Mouse (Mus musculus) retina, adult 2 months (tissue): Measurements from ENCODE around the gene Ugt1a5.

Experiments used
- DNase-seq: peaks from one replicate; pipeline ENCODE4 v3.0.0-alpha.2; 2012; ENCODE audit warnings: low read depth, low spot score

Gene Ugt1a5

GRCm38 (mm10) chr1:88240072-88240471, 74.3 kb downstream of the Ugt1a5 start:
- no peak for DNase-seq

DNA sequence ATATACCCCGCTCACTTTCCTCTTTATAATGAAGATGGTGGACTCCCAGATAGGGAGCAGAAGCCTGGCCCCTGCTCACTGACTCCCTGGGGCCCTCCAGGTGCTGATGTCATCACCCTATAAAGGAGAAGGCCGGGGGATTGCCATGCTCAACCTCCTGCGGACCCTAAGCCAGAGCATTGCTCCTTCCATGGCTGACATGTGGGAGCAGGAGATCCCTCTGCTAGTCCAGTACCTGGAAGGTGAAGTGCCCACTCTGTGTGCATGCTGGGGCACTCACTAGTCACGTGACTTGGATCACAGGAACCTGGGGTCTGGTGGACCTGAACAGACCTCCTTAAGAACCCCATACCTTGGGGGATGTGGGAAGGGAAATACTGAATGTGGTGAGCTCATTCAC, 74.8 kb downstream of the Ugt1a5 start:
- no peak for DNase-seq

DNA sequence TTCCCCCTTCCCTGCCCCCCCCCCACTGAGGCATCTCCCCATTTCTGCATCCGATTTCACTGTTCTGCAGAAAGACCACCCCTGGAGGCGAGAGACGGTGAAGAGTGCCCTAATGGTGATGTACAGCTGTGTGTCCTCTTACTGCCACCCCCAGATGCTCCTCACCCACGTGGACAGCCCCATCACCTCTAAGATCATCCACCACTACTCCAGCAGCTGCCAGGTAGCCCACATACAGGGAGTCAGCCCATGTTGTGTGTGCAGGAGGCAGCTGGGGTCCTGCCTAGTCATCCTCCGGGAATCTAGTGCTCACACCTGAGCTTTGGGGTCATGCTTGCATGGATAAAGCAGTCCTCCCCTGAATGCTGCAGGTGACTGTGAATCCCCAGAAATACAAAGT, 78.0 kb downstream of the Ugt1a5 start:
- no peak for DNase-seq

GRCm38 (mm10) chr1:88245881-88246280, 80.1 kb downstream of the Ugt1a5 start:
- no peak for DNase-seq

DNA sequence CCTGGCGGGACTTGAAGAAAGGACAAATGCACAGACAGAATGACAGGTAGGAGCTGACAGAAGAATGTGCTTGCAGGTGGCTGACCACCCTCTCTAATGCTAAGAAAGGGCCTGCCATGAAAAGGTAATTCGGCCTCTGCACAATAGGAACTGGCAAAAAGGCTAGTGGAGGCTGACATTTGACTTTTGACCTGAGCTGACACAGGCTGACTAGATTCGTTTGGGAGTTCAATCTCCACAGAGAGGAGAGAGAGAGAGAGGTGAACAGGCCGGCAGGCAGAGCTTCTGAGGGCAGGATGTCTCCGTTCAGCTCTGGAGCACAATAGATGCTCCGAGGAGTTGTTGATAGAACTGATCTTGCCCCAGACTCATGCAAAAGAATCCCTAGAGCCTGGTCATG, 80.6 kb downstream of the Ugt1a5 start:
- DNase-seq = no peak

DNA sequence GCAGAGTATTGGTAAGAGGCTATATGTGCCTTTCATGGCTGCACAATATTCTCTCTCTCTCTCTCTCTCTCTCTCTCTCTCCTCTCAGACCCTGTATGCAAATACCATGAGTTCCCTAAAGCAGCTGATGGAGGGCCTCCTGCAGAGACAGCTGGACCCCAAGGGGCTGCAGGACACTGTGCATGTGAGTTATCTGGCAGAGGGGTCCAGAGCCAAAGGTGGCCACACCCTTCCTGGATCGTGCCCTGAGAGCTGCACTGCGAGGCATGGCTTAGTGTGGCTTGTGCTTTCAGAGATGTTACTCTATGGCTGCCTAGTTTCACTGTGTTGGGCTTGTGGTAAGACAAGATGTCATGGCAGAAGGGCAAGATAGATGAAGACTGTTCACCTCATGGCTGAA, 81.8 kb downstream of the Ugt1a5 start:
- DNase-seq = no peak

GRCm38 (mm10) chr1:88248658-88249057, 82.8 kb downstream of the Ugt1a5 start:
- DNase-seq = no peak

GRCm38 (mm10) chr1:88249596-88249995, 83.8 kb downstream of the Ugt1a5 start:
- DNase-seq = no peak

DNA sequence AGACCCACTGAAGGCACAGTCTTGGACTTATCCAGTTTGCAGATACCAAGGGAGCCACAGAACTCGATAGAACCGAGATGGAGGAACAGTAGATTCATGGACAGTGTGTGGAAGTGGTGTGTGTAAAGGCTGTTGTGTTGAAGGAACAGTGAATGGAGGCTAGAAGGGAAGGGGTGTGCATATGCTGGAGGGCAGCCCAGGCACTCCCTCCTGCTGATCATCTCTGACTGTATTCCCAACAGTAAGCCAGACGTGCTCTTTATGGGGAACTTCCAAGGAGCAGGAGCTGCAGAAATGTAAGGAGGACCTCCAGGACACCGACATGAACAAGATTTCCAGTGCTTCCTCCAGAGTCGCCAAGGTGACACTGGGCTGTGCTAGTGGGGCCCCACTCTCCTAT, 84.2 kb downstream of the Ugt1a5 start:
- no peak for DNase-seq

DNA sequence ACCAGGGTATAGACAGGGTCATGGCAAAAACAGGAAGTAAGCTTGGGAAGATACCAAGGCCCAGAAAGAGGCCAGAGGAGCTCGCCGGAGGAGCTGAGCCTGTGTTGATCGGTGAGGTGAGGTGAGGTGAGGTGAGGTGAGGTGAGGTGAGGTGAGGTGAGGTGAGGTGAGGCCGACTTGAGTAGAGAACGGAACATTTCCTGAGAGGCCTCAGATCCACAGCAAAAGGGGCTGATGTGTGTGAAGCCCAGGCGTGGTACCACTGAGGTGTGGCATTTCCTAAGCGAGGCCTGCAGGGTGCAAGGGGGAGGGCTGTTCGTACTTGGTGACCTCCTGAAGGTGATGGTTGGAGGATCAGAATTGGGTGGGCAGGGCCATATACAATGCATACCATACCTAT, 87.3 kb downstream of the Ugt1a5 start:
- no peak for DNase-seq

- DNase-seq = no peak
Observed at GRCm38 (mm10) chr1:88253540-88253939, 87.7 kb downstream of the Ugt1a5 start.

DNA sequence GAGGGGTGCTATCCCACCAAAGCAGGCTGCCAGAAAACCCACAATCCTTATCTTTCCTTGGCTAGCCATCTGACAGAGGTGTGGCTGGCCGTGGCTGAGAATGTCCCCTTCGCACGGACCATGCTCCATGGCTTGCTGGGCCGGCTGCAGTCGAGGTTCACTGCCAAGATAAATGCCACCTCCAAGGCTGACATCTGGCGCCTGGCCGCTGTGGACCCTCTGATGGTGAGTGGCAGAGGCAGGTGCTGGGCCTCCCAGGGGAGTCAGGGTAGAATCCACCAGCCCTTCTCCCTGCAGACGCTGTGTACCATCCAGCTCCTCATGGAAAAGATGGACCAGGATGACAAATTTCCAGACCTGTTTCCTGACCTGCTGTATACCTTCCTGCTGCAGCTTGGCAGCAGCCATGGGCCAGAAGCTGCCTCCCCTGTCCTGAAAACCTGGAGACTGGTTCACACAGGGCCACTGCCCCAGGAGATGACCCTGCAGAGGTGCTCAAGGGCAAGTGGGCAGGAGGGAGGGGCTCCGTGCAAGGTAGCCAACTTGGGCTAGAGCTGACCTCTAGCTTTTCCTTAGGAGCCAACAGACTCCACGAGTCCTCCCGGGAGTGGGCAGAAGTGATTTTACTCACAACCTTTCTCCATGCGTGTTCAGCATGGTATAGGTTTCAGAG, 89.1 kb downstream of the Ugt1a5 start:
- DNase-seq = no peak

GRCm38 (mm10) chr1:88255466-88255857, 89.7 kb downstream of the Ugt1a5 start:
- DNase-seq = no peak

DNA sequence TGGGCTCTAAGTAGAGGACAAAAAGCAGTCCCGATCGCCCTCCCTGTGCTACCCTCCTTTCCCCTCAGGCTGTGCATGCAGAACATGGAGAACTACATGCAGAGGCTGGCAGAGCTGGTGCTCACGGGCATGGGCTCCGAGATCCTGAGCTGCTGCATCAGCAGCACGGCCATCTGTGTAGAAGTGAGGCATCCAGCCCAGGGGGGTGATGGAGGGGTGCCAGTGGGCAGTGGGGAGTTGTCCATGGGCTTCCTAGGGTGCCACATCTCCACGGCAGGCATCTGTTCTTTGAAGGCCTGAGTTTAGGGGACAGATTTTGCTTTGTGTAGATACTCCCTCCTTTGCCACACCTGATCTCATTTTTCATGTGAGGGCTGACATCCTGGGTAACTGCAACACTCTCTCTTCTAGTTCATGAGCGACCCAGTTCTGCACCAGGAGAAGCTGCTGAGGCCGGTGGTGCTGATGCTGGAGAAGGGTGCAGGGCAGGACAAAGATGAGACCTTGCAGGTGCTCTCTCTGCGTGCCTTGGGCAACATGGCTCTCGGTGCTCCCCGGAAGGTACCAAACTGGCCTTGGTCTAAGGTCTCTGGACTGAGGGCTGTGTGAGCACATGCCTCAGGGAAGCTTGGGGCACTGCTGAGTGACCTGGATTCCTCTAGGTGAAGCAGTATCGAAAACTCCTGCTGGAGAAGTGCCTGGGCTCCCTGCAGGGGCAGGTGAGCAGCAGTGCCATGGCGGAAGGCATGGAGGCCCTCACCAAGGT, 90.4 kb downstream of the Ugt1a5 start:
- DNase-seq = no peak

DNA sequence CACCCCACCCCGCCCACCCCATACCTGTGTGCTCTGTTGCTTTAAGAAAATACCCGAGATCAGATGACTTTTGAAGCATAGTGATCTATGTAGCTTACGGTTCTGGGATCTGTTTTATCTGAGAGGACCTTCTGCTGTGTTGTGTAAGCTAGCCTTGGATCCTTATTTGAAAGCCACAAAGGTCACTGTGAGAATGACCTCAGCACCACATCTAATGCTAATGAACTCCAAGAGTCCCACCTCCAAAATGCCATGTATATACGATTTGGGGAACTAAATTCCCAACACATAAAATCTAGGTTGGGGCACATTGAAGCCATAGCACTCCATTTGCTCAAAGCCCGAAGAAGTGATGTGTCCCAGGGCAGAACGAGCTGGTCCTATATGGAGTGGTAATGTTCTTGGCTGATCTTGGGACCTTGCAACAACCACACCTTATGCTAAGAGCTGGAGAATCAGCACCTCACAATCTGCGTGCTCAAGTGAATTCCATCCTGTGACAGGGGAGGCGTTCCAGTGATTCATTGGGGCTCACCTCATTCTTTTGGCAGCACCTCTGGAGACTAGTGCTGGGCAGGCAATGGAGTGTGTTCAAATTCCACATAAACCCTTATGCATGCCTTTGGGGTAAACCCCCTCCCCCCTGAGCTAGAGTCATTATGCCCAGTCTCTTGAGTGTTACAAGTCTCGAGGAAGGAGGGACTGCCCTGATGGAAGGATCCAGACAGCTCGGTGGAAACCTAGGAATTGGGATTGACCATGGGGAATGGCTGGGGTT, 91.3 kb downstream of the Ugt1a5 start:
- DNase-seq = no peak

- DNase-seq = no peak
Observed at GRCm38 (mm10) chr1:88257681-88258080, 91.9 kb downstream of the Ugt1a5 start.

GRCm38 (mm10) chr1:88258361-88258760, 92.5 kb downstream of the Ugt1a5 start:
- no peak for DNase-seq

- DNase-seq = no peak
Observed at GRCm38 (mm10) chr1:88258881-88259642, 93.2 kb downstream of the Ugt1a5 start.

DNA sequence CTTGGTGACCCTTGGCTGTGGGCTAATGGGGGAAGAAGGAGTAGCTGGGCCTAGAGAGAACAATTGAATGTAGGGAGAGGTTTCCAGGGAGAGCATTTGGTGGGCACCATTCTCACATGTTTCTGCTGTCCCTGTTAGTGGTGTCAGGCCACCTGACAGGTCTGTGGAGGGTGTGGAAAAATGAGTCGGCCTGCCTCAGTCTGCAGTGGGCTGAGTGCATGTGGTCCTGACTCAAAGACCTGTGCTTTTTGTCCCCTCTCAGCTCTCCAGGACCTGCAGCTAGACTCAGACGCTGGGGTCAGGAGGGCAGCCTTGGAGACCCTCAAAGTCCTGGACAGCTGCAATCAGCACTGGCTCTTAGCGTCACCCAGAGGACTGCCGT, 93.8 kb downstream of the Ugt1a5 start:
- no peak for DNase-seq

- DNase-seq = no peak
Observed at GRCm38 (mm10) chr1:88260114-88260513, 94.3 kb downstream of the Ugt1a5 start.

GRCm38 (mm10) chr1:88260604-88261377, 95.0 kb downstream of the Ugt1a5 start:
- DNase-seq = no peak
